Mouse (Mus musculus): ENCODE measurements at regions not wholly inside any gene's neighbourhood (a gene's known extent, or its start where the extent isn't known, plus 50 kb on each side); places are given as distances from the start of the nearest gene placed in this dataset.
"Not testable (repeated sequence)": the region's sequence is repeated elsewhere in the genome, so short reads cannot be mapped to it uniquely, and the experiment has no call there.

DNA sequence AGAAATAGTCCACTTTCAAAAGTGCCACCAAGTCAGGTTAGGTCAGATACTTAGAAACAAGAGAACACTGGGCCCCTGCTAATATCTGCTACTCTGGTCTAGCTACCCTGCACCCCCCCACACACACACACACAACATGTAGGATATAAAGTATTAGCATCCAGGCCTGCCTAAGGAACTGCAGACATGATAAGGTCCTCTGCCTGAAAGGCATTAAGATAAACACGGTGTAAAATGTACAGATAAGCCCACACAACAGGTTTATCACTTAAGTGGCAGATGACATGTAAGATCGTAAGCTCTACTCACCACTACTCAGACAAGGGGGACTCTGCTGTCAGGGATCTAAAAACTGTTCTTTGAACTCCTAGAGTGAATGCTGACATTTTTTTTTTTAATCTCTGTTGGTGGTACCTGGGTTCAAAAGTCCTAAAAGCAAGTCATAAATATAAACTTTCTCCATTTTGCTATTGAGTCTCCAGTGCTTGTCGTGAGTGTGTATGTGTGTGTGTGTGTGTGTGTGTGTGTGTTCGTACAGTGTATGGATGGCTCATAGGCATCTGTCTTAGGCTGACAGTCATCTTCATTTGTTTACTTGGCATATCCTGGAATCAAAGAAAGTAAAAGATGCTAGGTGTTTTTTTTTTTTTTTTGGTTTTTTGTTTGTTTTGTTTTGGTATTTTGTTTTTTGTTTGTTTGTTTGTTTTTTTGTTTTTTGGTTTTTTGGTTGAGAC, 52.2 kb downstream of the Gm9817 start:
- no peak for ATAC-seq
- H3K4me1 ChIP-seq (replicated peaks), result no peaks in the 10 kb centered on the region
- no peaks in the 10 kb centered on the region for H3K36me3 ChIP-seq
- no peaks in the 10 kb centered on the region for H3K9me3 ChIP-seq
- H3K27ac ChIP-seq, result no peak overlapping the region
- no peaks in the 10 kb centered on the region for H3K27me3 ChIP-seq
- H3K9ac ChIP-seq (replicated peaks), result no peak overlapping the region
- no peak overlapping the region for H3K4me2 ChIP-seq (replicated peaks)
- WGBS, result 84% methylated on average over 4 of the region's 4 CpGs
- H3K4me3 ChIP-seq (replicated peaks), result no peak overlapping the region

DNA sequence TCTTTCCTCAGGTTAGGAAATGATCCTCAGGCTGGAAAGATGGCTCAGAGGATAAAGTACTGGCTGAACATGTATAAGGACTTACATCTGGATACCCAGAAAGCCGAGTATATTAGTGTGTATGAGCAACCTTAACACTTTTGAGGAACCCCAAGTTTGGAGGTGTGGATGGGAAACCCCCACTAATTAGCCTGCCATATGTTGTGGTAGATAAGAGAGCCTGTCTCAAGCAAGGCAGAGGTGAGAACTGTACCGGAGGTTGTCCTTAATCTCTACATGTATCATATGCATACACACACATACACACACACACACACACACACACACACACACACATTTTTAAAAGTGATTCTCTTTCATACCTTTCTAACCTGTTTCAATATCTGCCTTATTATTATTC, 62.1 kb downstream of the Gm9817 start:
- no peaks in the 10 kb centered on the region for H3K9me3 ChIP-seq
- no peak overlapping the region for H3K27ac ChIP-seq
- H3K4me1 ChIP-seq (replicated peaks), result no peaks in the 10 kb centered on the region
- ATAC-seq, result no peak
- WGBS, result 89% methylated on average over 2 of the region's 2 CpGs
- H3K9ac ChIP-seq (replicated peaks), result no peak overlapping the region
- no peak overlapping the region for H3K4me2 ChIP-seq (replicated peaks)
- H3K4me3 ChIP-seq (replicated peaks), result no peak overlapping the region
- H3K36me3 ChIP-seq, result no peaks in the 10 kb centered on the region
- H3K27me3 ChIP-seq, result no peaks in the 10 kb centered on the region

GRCm38 (mm10) chr13:45145129-45145528, 66.6 kb downstream of the Gm9817 start:
- 81% methylated on average over 6 of the region's 6 CpGs for WGBS
- no peaks in the 10 kb centered on the region for H3K36me3 ChIP-seq
- no peak overlapping the region for H3K4me2 ChIP-seq (replicated peaks)

GRCm38 (mm10) chr13:45156223-45156622, 77.7 kb downstream of the Gm9817 start:
- Histone ChIP-seq H3K27me3 (no peaks in the 10 kb centered on the region), H3K4me1 (replicated peaks) (no peaks in the 10 kb centered on the region), H3K36me3 (no peaks in the 10 kb centered on the region), H3K4me3 (replicated peaks) (no peak overlapping the region), H3K9ac (replicated peaks) (no peak overlapping the region), H3K4me2 (replicated peaks) (no peak overlapping the region), H3K9me3 (no peaks in the 10 kb centered on the region), H3K27ac (no peak overlapping the region)
- ATAC-seq, result no peak
- 62% methylated on average over 3 of the region's 3 CpGs for WGBS

More at GRCm38 (mm10) chr13:45145129-45145528, 66.6 kb downstream of the Gm9817 start:
- no peak overlapping the region for H3K27ac ChIP-seq
- no peaks in the 10 kb centered on the region for H3K4me1 ChIP-seq (replicated peaks)
- H3K9ac ChIP-seq (replicated peaks), result no peak overlapping the region
- no peaks in the 10 kb centered on the region for H3K9me3 ChIP-seq
- H3K4me3 ChIP-seq (replicated peaks), result no peak overlapping the region
- no peak for ATAC-seq
- H3K27me3 ChIP-seq, result no peaks in the 10 kb centered on the region

DNA sequence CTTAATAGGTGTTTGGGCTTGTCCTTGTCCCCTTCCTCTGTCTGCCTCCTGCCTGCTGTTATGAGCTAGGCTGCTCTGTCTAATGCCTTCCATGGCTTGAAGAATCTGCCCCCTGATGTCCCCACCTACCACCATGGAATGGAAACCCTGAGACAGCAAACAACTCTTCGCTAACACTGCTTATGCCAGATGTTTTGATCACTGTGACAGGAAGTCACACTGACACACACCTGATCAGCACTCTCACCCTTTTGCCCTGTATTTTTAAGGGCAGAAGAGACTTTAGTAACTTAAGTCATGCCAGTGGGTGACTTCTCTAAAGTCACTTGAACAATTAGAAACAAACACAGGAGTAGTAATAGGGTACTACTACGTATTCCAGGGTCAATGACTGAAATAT, 78.5 kb downstream of the Gm9817 start:
- H3K4me2 ChIP-seq (replicated peaks), result no peak overlapping the region
- H3K4me3 ChIP-seq (replicated peaks), result no peak overlapping the region
- no peaks in the 10 kb centered on the region for H3K9me3 ChIP-seq
- WGBS, result 82% methylated on average over 2 of the region's 2 CpGs
- no peaks in the 10 kb centered on the region for H3K4me1 ChIP-seq (replicated peaks)
- no peaks in the 10 kb centered on the region for H3K36me3 ChIP-seq
- ATAC-seq, result no peak
- no peaks in the 10 kb centered on the region for H3K27me3 ChIP-seq
- no peak overlapping the region for H3K9ac ChIP-seq (replicated peaks)
- H3K27ac ChIP-seq, result no peak overlapping the region

GRCm38 (mm10) chr13:45160281-45160680, 81.8 kb downstream of the Gm9817 start:
- Histone ChIP-seq H3K27ac (no peak overlapping the region), H3K4me2 (replicated peaks) (no peak overlapping the region), H3K27me3 (no peaks in the 10 kb centered on the region), H3K4me3 (replicated peaks) (no peak overlapping the region), H3K4me1 (replicated peaks) (peaks cover 8% of the 10 kb centered on the region), H3K36me3 (no peaks in the 10 kb centered on the region), H3K9me3 (no peaks in the 10 kb centered on the region), H3K9ac (replicated peaks) (no peak overlapping the region)
- 88% methylated on average over 5 of the region's 5 CpGs for WGBS
- no peak for ATAC-seq

DNA sequence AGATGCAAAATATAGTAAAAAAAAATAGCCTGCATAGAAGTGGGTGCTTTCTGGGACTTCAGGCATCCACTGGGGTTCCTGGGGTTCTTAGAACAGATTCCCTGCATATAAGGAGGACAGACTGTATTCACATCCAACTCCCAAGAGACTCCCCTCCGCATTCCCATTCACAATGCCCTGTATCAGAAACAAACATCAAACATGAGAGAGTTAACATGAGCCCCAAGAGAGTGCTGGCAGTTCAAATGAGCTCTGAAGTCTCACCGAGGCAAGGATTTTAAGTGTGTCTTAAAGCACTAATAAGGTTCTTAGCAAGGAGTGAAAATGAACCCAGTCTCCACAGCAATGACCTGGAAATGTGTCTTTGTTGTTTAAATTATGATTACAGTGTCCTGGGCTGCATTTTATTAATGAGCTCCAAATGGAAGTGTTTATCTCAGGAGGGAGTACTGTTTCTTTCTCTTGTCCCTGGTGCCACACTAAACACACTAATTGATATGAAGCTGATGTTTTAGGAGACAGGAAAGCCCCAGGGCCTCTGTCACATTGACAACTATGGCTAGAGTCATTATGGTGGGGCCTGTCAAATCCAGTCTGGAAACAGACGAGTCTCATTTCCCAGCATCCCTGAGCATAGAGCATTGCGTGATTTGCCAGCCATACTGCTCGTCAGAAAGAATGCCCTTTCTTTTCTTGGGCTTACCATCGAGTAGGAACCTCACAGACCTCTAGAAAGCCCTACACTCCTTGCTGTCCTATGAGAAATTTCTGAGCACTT, 85.7 kb downstream of the Gm9817 start:
- Histone ChIP-seq H3K4me1 (replicated peaks) (peaks cover 8% of the 10 kb centered on the region), H3K9me3 (no peaks in the 10 kb centered on the region), H3K27ac (no peak overlapping the region; the same call in 1 of the 2 replicates), H3K4me2 (replicated peaks) (no peak overlapping the region), H3K9ac (replicated peaks) (no peak overlapping the region), H3K27me3 (no peaks in the 10 kb centered on the region), H3K36me3 (no peaks in the 10 kb centered on the region), H3K4me3 (replicated peaks) (no peak overlapping the region)
- ATAC-seq, result 0 out of 2 replicates have a peak, but pooled peaks have one; percentile 17
- WGBS, result 48% methylated on average over 6 of the region's 6 CpGs

GRCm38 (mm10) chr13:45165159-45165558, 86.7 kb downstream of the Gm9817 start:
- H3K4me3 ChIP-seq (replicated peaks), result no peak overlapping the region
- H3K9me3 ChIP-seq, result no peaks in the 10 kb centered on the region
- peaks cover 8% of the 10 kb centered on the region for H3K4me1 ChIP-seq (replicated peaks)
- H3K9ac ChIP-seq (replicated peaks), result no peak overlapping the region
- H3K27ac ChIP-seq, result no peak overlapping the region
- no peaks in the 10 kb centered on the region for H3K36me3 ChIP-seq
- no peak for ATAC-seq
- WGBS, result 90% methylated on average over 3 of the region's 3 CpGs
- no peaks in the 10 kb centered on the region for H3K27me3 ChIP-seq
- H3K4me2 ChIP-seq (replicated peaks), result no peak overlapping the region

GRCm38 (mm10) chr13:45169716-45170115, 91.2 kb downstream of the Gm9817 start:
- ATAC-seq, result no peak
- Histone ChIP-seq H3K4me2 (replicated peaks) (no peak overlapping the region), H3K36me3 (no peaks in the 10 kb centered on the region), H3K9ac (replicated peaks) (no peak overlapping the region), H3K27ac (no peak overlapping the region), H3K27me3 (no peaks in the 10 kb centered on the region), H3K4me1 (replicated peaks) (peaks cover under 1% of the 10 kb centered on the region; the same call in 1 of the 2 replicates), H3K9me3 (no peaks in the 10 kb centered on the region), H3K4me3 (replicated peaks) (no peak overlapping the region)

GRCm38 (mm10) chr13:45173139-45173538, 94.6 kb downstream of the Gm9817 start:
- Histone ChIP-seq H3K4me1 (replicated peaks) (no peaks in the 10 kb centered on the region), H3K9me3 (no peaks in the 10 kb centered on the region), H3K4me3 (replicated peaks) (no peak overlapping the region), H3K4me2 (replicated peaks) (no peak overlapping the region), H3K27ac (no peak overlapping the region), H3K36me3 (no peaks in the 10 kb centered on the region), H3K9ac (replicated peaks) (no peak overlapping the region), H3K27me3 (no peaks in the 10 kb centered on the region)
- ATAC-seq, result no peak
- 92% methylated on average over 9 of the region's 9 CpGs for WGBS

- not testable (repeated sequence) for H3K27ac ChIP-seq; ATAC-seq; H3K9ac ChIP-seq (replicated peaks); H3K36me3 ChIP-seq; H3K9me3 ChIP-seq; H3K4me3 ChIP-seq (replicated peaks); H3K27me3 ChIP-seq; H3K4me1 ChIP-seq (replicated peaks); H3K4me2 ChIP-seq (replicated peaks)
- 90% methylated on average over 3 of the region's 3 CpGs for WGBS
These were observed 97.3 kb downstream of the Gm9817 start for GRCm38 (mm10) chr13:45175711-45176205.

GRCm38 (mm10) chr13:45181529-45182230, 103.2 kb downstream of the Gm9817 start:
- Histone ChIP-seq H3K4me2 (replicated peaks) (no peak overlapping the region), H3K27ac (no peak overlapping the region), H3K4me3 (replicated peaks) (no peak overlapping the region), H3K4me1 (replicated peaks) (no peaks in the 10 kb centered on the region), H3K9ac (replicated peaks) (no peak overlapping the region), H3K9me3 (no peaks in the 10 kb centered on the region), H3K36me3 (no peaks in the 10 kb centered on the region), H3K27me3 (no peaks in the 10 kb centered on the region)
- WGBS, result 89% methylated on average over 1 of the region's 1 CpGs
- ATAC-seq, result no peak
